Mouse (Mus musculus) ES-CJ7 (cell line): ENCODE measurements around the gene Rin2.

ENCODE experiments used
- DNase-seq: peaks from one replicate; pipeline ENCODE4 v3.0.0; 2011; ENCODE audit warnings: low read depth, low spot score

The Rin2 gene

DNA sequence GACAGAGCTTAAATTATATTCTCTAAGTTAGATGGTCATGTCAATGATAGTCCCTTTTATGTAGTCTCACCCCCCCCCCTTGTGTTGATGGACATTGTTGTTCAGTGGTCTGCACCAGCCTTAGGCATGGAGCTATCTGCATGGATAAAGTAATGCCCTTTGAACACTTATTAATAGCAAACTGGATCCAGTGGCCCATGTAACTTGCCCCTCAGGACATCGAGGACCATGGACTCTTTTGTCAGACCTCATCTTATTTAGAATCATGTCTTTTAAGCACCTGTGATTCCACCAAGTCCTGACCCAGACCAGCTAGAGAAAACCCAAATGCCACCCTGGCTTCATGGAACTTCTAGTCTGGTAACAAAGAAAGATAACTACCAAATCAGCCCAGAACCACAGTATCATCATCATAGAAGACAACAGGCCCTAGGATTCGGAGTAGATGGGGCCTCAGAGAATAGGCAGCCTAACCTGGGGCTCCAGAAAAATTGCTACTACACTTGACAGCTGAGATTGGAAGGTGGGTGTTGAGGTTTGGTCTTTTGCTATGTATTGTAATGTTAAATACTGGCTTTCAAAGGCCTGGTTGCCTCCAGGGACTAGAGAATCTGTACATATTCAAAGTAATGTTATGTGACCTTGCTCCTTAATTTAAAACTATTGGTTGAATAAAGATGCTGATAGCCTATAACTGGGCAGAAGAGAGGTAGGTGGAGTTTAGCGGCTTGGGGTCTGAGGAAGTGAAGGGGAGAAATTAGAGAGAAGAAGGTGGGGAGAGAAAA is 113.7 kb downstream of the Rin2 start:
- DNase-seq = peak; percentile 42

DNA sequence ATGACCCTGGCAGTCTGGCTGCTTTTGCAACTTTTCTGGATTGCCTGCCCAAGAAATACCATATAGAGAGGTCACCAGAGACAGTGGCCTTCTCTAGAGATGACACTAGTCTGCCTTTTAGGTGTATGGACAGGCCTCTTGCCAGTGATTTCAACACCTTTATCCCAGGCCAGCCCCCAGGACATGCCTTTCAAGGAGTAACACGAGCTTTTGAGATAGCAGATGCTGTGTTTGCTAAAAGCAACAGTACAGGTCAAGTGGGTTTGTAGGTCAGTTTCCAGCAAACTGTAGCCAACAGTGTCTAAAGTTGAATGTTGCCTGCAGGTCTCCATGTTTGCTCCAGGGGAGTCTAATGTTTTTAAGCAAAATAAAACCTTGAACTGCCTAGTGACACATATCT is 118.7 kb downstream of the Rin2 start:
- no peak for DNase-seq

DNA sequence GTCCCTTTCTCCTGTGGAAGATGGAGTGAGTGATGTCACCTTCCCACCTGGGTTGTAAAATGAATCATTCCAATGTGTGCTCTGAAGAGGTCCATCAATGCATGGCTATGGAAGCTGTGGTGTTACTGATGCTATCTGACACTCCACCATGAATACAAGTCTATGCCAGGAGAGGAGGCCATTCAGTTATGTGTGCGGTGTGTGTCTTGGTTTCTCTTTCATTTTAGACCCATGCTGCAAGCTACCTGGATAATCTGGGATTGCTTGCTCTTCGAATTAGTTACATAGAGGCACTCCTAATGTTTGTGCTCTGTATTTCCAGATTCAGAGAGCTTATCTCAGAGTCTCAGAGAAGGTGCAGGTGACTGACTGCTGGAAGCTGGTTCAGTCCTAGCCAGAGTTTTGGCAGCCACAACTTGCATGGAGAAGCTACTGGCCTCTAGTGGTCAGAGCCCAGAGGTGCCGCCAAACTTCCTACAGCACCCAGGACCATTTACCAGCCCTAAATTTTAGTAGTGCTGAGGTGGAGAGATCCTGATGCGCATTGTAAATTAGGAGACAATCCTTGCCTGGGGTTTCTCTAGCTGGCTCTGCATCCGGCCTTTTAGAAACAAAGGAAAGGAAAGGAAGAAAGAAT is 119.4 kb downstream of the Rin2 start:
- peak; percentile 82 for DNase-seq

DNA sequence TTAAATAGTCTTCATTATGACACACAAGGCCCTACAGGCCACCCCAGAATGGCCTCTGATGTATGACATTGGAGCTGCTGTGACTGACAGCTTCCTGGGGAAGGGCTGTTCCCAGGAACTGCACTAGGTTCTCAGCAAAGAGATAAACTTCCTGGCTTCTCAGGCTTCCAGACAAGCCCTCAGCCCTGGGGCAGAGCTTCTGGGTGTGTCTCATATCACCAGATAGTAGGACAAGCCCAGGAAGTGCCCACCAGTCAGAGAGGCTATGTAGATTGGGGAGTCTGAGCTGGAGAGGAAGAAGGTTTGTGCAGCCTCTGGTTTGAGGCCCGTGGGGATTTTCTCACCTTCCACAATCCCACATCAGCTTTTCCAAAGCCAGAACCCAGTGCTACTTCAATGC is 122.8 kb downstream of the Rin2 start:
- peak; percentile 19 for DNase-seq

DNA sequence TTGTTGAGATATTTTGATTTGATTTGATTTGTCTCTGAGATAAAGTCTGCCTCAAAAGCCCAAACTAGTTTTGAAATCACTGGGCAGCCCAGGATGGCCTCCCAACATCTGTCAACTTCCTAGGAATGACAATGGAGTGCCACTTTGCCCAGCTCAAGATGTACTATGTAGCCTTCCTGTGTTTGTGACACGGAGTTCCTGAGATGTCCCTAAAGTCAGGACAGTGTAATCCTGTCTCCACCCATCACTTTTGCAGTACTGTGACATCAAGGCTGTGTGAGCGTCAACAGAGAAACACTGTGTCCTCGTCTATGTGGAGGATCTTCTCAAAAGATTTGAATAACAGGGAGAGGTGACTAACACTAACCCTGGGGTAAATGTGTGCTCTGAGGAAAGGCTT is 123.9 kb downstream of the Rin2 start:
- no peak for DNase-seq

DNA sequence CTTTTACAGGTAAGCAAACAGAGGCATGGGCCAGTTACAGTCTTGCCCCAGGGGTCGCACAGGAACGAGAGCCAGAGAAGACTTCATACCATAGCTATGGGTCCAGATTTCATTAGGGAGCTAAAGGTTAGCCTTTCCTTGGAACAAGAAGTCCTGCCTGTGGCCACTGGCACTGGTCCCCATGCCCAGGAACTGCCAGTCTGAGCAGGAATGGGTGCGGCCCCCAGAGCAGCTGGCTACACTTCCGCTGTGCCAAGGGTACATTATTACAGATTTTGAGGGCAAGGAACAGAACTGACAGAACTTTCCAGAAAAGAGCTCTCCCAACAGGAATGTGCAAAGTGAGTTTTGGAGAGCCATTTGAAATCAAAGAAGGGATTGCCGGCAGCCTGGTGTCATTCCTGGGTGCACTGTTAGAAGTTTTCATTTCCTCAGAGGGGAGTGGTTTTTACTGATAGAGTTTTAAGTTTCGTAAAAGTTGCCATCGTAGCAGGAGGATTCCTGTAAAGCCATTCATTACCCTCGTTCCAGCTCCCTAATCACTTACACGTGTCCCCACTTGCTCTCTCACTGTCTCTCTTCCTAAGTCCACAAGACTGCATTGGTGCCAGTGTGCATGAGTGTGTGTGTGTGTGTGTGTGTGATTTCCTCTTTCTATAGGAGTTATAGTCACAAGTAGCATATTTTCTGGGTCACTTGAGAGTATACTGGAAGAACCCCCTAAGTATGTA is 126.5 kb downstream of the Rin2 start:
- DNase-seq = no peak

DNA sequence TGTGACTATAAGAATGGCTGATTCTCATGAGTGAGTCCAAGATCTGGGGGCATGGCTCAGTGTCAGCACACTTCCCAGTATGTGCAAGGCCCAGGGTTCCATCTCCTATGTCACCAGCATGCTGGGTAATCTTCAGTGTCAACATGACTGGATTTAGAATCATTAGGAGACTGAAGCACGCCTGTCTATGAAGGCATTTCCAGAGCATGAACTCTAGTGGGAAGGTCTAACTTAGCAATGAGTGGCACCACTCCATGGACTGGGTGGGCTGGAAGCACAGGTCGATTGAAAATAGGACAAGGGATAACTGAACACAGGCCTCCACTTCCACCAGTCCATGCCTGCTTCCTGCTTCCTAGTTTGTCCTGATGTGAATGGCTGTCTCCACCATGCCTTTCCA is 127.6 kb downstream of the Rin2 start:
- no peak for DNase-seq

DNA sequence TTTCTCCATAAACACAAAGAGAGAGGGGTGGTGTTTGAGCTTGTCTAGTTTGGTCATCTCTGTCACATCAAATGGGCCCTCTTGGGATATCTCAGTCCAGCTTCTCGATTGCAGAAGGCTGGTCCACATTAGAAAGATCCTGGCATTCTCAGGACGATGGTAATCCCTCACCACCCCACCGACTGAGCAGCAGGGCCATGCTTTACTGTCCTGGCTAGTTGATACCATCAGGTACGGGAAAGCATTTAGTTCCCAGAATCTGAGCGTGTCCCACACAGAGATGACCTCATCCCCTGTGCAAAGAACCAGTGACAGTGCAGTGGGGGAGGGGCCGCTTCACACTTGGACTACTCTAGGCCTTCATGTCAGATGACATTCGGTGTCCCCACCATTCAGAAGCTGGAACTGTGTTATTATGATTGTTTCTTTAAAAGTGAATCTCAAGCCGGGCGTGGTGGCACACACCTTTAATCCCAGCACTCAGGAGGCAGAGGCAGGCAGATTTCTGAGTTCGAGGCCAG is 128.9 kb downstream of the Rin2 start:
- no peak for DNase-seq

DNA sequence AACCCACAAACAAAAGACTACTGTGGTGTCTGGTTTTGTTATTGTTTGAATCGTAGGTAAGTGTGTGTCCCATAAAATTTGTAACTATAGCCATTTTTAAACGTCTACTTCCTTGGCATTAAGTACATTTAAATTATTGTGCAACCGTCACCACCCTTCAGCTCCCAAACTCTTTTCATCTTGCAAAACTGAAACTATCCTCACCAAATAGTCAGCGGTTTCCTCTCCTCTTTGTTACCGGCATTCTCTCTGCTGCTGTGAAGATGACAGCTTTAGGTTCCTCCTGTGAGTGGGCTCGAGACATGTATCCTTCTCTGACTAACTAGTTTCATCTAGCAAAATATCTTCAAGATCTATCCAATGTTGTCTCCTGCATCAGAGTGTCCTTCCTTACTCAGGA is 129.5 kb downstream of the Rin2 start:
- no peak for DNase-seq

DNA sequence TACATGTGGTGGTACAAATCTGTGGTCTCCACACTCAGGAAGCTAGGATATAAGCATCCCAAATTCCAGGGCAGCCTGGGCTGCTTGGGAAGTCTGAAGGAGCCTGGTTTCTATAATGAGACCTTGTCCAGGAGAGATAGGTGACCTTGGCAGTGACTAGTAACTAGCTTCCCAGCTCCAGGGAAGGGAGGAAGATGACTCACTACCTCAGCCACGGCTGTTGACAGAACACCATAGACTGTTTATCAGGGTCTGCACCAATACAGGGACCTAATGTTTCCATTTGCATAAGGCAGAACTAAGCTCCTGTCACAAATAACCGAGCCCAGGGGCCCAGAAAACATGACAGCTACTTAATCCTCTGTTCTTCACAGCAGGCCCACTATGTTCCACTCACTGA is 132.3 kb downstream of the Rin2 start:
- DNase-seq = no peak

DNA sequence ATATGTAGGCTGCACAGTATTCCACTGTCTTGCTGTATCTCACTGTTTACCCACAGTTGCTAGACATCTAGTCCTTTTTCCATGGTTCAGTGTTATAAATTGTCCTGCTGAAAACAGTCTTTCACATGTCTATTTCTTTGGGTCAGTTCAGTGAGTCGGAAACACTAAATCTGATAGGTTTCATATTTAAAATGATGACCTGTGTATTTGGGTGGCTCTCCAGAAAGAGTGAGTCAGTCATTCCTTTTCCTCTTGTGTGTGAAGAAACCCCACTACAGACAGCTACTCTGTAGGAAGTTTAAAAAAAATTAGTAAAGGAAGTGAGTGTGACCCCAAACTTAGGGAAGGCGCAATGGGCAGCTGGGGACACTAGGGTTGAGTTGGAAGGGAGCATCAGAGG is 133.2 kb downstream of the Rin2 start:
- no peak for DNase-seq

DNA sequence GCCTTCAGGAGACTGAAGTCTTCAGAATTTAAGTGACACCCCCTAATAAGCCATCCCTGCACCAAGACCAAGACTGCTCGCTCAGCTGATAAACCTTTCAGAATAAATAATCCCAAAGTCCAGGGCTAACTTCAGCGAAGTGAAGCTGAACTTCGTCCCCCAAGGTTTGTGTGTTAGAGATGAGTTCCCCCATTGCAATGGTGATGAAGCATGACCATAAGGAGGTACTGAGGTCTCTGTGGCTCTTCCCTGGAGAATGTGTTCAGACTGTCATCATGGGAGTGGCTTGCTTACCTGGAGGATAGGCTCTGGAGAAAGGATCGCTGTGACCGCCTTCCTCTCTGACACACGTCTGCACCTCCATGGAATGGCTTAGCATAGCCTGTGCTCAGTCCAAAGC is 133.7 kb downstream of the Rin2 start:
- no peak for DNase-seq

DNA sequence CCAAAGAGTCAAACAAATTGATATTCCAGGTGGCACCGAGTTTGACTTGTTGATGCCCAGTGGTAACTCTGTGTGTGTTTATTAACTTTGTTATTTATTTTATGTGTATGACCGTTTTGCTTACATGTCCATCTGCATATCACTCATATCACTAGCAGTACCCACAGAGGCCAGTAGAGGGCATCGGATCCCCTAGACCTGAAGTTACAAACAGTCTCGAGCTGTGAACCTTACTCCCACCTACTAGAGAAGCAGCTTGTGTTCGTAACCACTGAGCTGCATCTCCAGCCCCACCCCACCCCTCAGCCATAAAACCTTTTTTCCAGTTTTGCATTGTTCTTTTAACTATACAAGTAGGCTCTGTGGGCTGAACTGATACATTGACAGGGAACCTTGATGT is 135.7 kb downstream of the Rin2 start:
- DNase-seq = peak; percentile 21

DNA sequence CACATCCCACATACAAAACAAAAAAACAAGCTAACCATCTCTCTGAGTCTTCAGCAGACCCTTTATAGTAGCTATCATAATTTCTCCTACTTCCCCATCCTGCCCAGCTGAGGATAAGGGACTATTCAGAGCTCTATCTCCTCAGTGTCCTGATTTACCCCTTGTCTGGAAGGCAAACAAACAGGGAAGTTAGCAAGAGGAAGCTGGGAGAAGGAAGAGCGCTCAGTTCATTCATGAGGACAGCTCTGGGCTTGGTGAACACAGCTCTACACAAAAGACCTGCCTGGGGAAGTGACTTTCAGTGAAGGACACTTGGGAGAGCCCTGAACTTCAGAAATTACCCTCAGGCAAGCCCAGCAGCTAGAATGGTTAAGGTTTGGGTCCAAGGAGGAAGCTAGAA is 137.8 kb downstream of the Rin2 start:
- no peak for DNase-seq

DNA sequence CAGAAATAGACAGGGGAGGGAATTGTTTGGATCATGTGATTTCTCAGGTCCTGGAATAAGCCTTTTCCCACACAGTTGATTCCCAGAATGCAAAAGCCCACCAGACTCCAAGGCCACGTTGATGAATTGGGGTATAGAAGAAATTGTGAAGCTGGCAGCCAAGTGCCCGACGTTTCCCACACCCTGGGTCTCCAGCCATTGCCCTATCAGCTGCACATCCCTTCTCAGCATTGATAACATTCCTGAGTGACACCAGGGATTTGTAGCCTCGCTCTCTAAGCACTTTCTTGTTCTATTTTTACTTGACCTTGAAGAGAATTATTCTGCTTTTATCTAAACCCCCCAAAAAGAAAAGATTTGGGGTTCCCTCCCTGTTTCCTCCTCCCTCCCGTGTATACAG is 142.2 kb downstream of the Rin2 start:
- DNase-seq = no peak

DNA sequence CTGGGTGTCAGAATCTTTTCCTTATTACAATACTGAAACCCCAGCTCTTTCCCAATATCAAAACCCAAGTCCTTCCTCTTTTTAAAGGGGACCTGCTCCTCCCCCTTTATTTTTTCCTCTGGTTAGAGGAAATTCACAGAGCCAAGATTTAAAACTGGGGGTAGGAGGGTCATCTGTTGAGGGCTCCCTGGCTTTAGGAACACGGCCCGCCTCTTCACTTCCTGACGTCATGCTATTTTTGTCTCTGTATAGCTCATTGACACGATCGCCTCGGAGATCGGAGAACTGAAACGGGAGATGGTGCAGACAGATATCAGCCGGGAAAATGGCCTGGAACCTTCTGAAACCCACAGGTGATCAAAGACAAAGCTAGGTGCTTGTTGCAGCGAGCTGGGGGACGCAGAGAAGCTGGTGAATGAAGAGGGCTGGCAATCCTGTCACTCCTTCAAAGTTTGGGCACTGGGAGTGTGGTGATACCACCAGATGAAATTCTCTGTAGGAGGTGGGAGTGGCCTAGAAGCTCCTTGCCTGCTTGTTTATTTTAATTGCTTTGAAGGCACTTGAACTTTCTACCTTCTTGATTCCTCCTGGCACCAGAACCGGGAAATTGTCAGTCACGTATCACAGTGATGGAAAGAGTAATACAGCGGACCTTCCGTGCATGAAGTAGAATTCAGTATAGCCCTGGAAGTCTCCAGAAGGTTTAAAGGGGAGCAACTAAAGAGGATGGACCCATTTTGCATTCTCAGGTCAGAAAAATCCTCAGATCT is 147.2 kb downstream of the Rin2 start:
- no peak for DNase-seq

DNA sequence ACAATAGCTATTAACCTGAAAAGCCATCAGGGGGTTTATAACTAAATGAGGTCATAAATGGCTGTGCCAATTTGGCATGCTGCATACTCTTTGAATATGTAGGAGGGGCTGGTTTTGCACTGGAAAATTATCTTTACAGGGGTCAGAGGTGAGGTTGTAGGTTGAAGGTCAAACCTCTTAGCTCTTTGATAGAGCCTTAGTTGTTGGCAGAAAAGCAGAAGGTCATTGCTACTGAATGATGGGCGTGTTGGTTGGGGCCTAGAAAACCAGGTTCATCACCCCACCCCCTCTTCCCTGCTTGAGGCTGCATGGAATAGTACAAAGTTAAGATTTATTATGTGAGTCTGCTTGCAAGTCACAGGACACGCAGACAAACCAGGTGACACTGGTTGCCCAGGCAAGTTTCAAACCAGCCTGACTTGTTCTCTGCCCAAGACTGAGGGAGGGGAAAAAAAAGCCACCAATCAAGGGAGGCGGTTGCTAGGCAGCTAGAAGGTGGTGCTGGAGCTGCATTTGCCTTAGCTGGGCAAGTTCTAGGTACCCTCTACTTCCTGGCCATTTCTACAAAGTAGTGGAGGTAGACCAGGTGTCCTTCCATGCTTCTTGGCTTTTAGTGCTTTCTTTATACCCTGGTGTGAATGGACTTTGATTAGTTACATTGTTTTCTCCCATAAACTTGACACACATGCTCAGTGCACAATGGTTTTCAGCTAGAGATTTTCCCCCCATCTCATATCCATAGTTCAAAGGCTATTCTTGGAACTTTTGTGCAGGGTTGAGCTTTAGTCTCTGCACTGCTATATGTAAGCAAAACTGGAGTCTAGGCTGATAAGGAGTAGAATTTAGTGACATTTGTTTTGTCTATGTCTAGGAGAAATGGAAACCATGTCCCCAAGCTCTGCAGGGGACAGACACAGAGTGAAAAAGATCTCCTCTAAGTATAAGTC is 148.0 kb downstream of the Rin2 start:
- DNase-seq = no peak

DNA sequence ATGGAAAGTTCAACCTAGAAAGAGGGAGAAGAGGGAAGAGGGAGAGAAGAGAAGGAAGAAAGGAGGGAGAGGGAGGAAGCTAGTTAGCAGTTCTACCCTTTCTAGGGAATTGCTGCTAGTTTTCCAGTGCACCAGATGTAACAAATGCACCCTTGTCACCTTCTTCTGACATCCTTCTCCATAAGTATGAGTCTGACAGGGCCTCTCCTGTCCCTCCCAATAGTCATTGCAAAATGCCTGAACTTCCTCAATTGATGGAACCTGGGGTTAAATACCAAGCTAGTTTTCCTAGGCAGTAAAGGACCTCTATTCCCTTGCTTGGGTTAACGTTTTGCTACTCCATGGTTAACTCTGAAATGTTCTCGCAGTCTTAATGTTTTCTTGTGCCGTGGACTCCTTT is 149.7 kb downstream of the Rin2 start:
- no peak for DNase-seq

DNA sequence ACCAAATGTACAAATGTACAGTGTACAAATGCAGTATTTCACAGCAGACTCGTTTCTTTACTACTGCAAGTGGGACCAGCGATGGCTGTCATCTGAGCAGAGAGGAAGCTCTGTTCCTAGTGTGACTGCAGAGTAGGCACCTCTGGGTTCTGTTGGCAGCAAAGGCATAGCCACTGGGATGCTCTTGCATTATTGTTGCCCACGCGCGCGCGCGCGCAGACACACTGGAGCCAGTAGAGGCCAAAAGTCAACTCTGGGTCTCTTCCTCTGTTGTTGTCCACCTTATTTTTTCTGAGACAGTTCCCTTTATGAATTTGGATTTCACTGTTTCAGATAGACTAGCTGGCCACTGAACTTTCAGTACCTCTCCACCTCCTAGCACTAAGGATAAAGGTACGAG is 150.2 kb downstream of the Rin2 start:
- DNase-seq = no peak

DNA sequence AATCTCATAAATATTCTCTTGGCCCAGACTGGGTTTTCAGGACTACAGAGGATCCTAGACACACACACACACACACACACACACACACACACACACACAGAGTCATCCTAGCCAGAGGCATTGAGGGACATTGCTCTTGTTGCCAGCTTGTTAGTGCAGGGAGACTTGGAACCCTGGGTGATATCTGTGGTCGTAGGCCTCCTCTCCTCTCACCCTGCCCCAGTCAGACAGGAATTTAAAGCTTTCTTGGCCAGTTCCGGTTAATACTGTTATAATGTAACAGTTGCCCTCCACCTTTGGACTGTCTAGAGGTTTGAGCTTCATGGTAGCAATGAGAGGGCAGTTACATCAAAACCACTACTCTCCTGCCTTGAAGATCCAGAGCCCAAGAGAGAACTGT is 152.9 kb downstream of the Rin2 start:
- no peak for DNase-seq

DNA sequence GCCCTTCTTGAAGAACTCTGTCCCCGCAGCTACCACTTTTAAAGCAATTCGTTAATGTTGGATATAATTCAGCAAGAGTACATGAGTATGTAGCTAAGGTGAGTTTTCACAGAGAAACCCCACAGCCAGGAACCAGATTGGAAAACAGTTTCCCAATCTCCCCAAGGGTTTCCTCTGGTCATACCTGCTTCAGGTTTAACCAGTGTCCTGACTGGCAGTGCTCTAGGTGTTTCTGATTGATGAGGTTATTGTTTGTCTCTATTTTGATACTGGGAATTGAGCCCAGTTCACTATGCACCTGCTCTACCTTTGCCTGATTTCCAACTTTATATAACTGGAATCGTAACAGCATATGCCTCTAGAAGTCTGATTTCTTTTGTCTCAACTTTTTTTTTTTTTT is 153.6 kb downstream of the Rin2 start:
- no peak for DNase-seq
